Mouse (Mus musculus): ENCODE data around the gene Gimap1. TPM values are rescaled to one million over a fixed set of nuclear protein-coding genes. Genes with fewer than 3 reads are reported as not detected.

Gene Gimap1
- total RNA-seq, 2 experiments from 2014 or later, result 4.3 to 7.1 TPM

GRCm38 (mm10) chr6:48787867-48788266, 49.0 kb downstream of the Gimap1 start:
- no peak for ATAC-seq (replicated peaks; ENCODE audit: low FRiP score, poor library complexity, severe bottlenecking)

Other genes with a start within 250 kb of the Gimap1 start
- gene Atp6v0e2, start 201.4 kb upstream of the Gimap1 start, total RNA-seq (2015; ENCODE audit: low replicate concordance), result not detected in 2 replicates
- not detected in 2 replicates for gene Atp6v0e2, start 201.4 kb upstream of the Gimap1 start, total RNA-seq (2017; ENCODE audit: low replicate concordance)
- 2.1 TPM in 1 of 2 replicates, not detected in the other for gene Lrrc61, start 184.3 kb upstream of the Gimap1 start, total RNA-seq (2015; ENCODE audit: low replicate concordance)
- gene Lrrc61, start 184.3 kb upstream of the Gimap1 start, total RNA-seq (2017; ENCODE audit: low replicate concordance), result 0.13 and 1.1 TPM in 2 replicates
- not detected in 2 replicates for gene Rarres2, start 166.3 kb upstream of the Gimap1 start, total RNA-seq (2015; ENCODE audit: low replicate concordance)
- 3.6 TPM in 1 of 2 replicates, not detected in the other for gene Rarres2, start 166.3 kb upstream of the Gimap1 start, total RNA-seq (2017; ENCODE audit: low replicate concordance)
- gene Gm45021, start 149.4 kb upstream of the Gimap1 start, total RNA-seq (2015; ENCODE audit: low replicate concordance), result not detected in 2 replicates
- gene Gm45021, start 149.4 kb upstream of the Gimap1 start, total RNA-seq (2017; ENCODE audit: low replicate concordance), result not detected in 2 replicates
- not detected in 2 replicates for gene Repin1, start 145.2 kb upstream of the Gimap1 start, total RNA-seq (2015; ENCODE audit: low replicate concordance)
- gene Repin1, start 145.2 kb upstream of the Gimap1 start, total RNA-seq (2017; ENCODE audit: low replicate concordance), result 0.77 and 1.7 TPM in 2 replicates
- gene Gm44965, start 145.1 kb upstream of the Gimap1 start, total RNA-seq (2015; ENCODE audit: low replicate concordance), result not detected in 2 replicates
- gene Gm44965, start 145.1 kb upstream of the Gimap1 start, total RNA-seq (2017; ENCODE audit: low replicate concordance), result not detected in 2 replicates
- not detected in 2 replicates for gene Zfp775, start 137.0 kb upstream of the Gimap1 start, total RNA-seq (2015; ENCODE audit: low replicate concordance)
- gene Zfp775, start 137.0 kb upstream of the Gimap1 start, total RNA-seq (2017; ENCODE audit: low replicate concordance), result 0.15 TPM in 1 of 2 replicates, not detected in the other
- gene AI854703, start 112.3 kb upstream of the Gimap1 start, total RNA-seq (2015; ENCODE audit: low replicate concordance), result not detected in 2 replicates
- not detected in 2 replicates for gene AI854703, start 112.3 kb upstream of the Gimap1 start, total RNA-seq (2017; ENCODE audit: low replicate concordance)
- 1.8 and 7.5 TPM in 2 replicates for gene Gimap8, start 91.8 kb upstream of the Gimap1 start, total RNA-seq (2015; ENCODE audit: low replicate concordance)
- gene Gimap8, start 91.8 kb upstream of the Gimap1 start, total RNA-seq (2017; ENCODE audit: low replicate concordance), result 1.8 and 6.7 TPM in 2 replicates
- gene Gimap9, start 62.9 kb upstream of the Gimap1 start, total RNA-seq (2015; ENCODE audit: low replicate concordance), result 5.4 and 14.4 TPM in 2 replicates
- 5.7 and 9.0 TPM in 2 replicates for gene Gimap9, start 62.9 kb upstream of the Gimap1 start, total RNA-seq (2017; ENCODE audit: low replicate concordance)
- gene Gimap4, start 54.5 kb upstream of the Gimap1 start, total RNA-seq (2015; ENCODE audit: low replicate concordance), result 13.7 and 46.5 TPM in 2 replicates
- 26.5 and 34.1 TPM in 2 replicates for gene Gimap4, start 54.5 kb upstream of the Gimap1 start, total RNA-seq (2017; ENCODE audit: low replicate concordance)
- gene Gimap6, start 30.8 kb upstream of the Gimap1 start, total RNA-seq (2015; ENCODE audit: low replicate concordance), result 11.2 and 30.2 TPM in 2 replicates
- 17.7 and 25.0 TPM in 2 replicates for gene Gimap6, start 30.8 kb upstream of the Gimap1 start, total RNA-seq (2017; ENCODE audit: low replicate concordance)
- not detected in 2 replicates for gene Gm28053, start 20.4 kb upstream of the Gimap1 start, total RNA-seq (2015; ENCODE audit: low replicate concordance)
- 1.9 and 23.4 TPM in 2 replicates for gene Gm28053, start 20.4 kb upstream of the Gimap1 start, total RNA-seq (2017; ENCODE audit: low replicate concordance)
- gene Gimap7, start 20.4 kb upstream of the Gimap1 start, total RNA-seq (2015; ENCODE audit: low replicate concordance), result 6.1 and 10.5 TPM in 2 replicates
- gene Gimap7, start 20.4 kb upstream of the Gimap1 start, total RNA-seq (2017; ENCODE audit: low replicate concordance), result 4.0 TPM in 1 of 2 replicates, not detected in the other
- gene Gimap5, start 7.1 kb downstream of the Gimap1 start, total RNA-seq (2015; ENCODE audit: low replicate concordance), result 8.0 and 23.4 TPM in 2 replicates
- 2.8 and 4.2 TPM in 2 replicates for gene Gimap5, start 7.1 kb downstream of the Gimap1 start, total RNA-seq (2017; ENCODE audit: low replicate concordance)
- 8.8 and 14.1 TPM in 2 replicates for gene Gimap3, start 31.8 kb downstream of the Gimap1 start, total RNA-seq (2015; ENCODE audit: low replicate concordance)
- 4.4 and 7.1 TPM in 2 replicates for gene Gimap3, start 31.8 kb downstream of the Gimap1 start, total RNA-seq (2017; ENCODE audit: low replicate concordance)
- gene Tmem176a, start 101.9 kb downstream of the Gimap1 start, total RNA-seq (2015; ENCODE audit: low replicate concordance), result 6.1 and 8.8 TPM in 2 replicates
- 2.7 and 13.4 TPM in 2 replicates for gene Tmem176a, start 101.9 kb downstream of the Gimap1 start, total RNA-seq (2017; ENCODE audit: low replicate concordance)
- gene Tmem176b, start 102.4 kb downstream of the Gimap1 start, total RNA-seq (2015; ENCODE audit: low replicate concordance), result 15.5 and 18.4 TPM in 2 replicates
- gene Tmem176b, start 102.4 kb downstream of the Gimap1 start, total RNA-seq (2017; ENCODE audit: low replicate concordance), result 3.6 and 15.5 TPM in 2 replicates
- gene Aoc1, start 133.8 kb downstream of the Gimap1 start, total RNA-seq (2015; ENCODE audit: low replicate concordance), result not detected in 2 replicates
- not detected in 2 replicates for gene Aoc1, start 133.8 kb downstream of the Gimap1 start, total RNA-seq (2017; ENCODE audit: low replicate concordance)
- gene 1600015I10Rik, start 190.8 kb downstream of the Gimap1 start, total RNA-seq (2015; ENCODE audit: low replicate concordance), result not detected in 2 replicates
- not detected in 2 replicates for gene 1600015I10Rik, start 190.8 kb downstream of the Gimap1 start, total RNA-seq (2017; ENCODE audit: low replicate concordance)
- not detected in 2 replicates for gene Doxl2, start 235.9 kb downstream of the Gimap1 start, total RNA-seq (2015; ENCODE audit: low replicate concordance)
- not detected in 2 replicates for gene Doxl2, start 235.9 kb downstream of the Gimap1 start, total RNA-seq (2017; ENCODE audit: low replicate concordance)
- gene Svs1, start 247.8 kb downstream of the Gimap1 start, total RNA-seq (2015; ENCODE audit: low replicate concordance), result not detected in 2 replicates
- gene Svs1, start 247.8 kb downstream of the Gimap1 start, total RNA-seq (2017; ENCODE audit: low replicate concordance), result not detected in 2 replicates

Data from erythroid progenitor cell, adult 5-6 weeks (primary cell).